Mouse (Mus musculus) kidney, postnatal 0 days (tissue): ENCODE data around the gene Gm1123. TPM values are rescaled to one million over a fixed set of nuclear protein-coding genes. Genes with fewer than 3 reads are reported as not detected.

Source experiments
- ATAC-seq: fragments of 200-750 bp; cut with Nextera tagmentation; replicated peaks from 2 replicates; pipeline ENCODE4 v1.8.0; 2017; ENCODE audit warnings: low read depth, moderate number of reproducible peaks, moderate TSS enrichment, moderate library complexity; ENCODE audit not compliant: low FRiP score
- DNase-seq: peaks from one replicate; pipeline ENCODE4 v3.0.0-alpha.2; 2016; ENCODE audit warnings: low spot score
- H3K27ac ChIP-seq: fragments of 300-500 bp; sonication (generic); 2 replicates; pipeline ENCODE4 v1.5.1; 2014; ENCODE audit warnings: mild to moderate bottlenecking
- H3K27me3 ChIP-seq: fragments of 300-500 bp; sonication (generic); 2 replicates; pipeline ENCODE4 v1.6.1; 2014; ENCODE audit warnings: low read length, mixed read lengths; ENCODE audit not compliant: insufficient read depth
- H3K36me3 ChIP-seq: fragments of 300-500 bp; sonication (generic); 2 replicates; pipeline ENCODE4 v1.6.1; 2014; ENCODE audit warnings: low read length, mixed read lengths; ENCODE audit not compliant: insufficient read depth
- H3K4me1 ChIP-seq: fragments of 300-500 bp; sonication (generic); replicated peaks from 2 replicates; pipeline ENCODE4 v1.6.1; 2014; ENCODE audit warnings: antibody characterized with exemption, low read length, mixed read lengths; ENCODE audit not compliant: insufficient read depth
- H3K4me2 ChIP-seq: fragments of 300-500 bp; sonication (generic); 2 replicates; pipeline ENCODE4 v1.6.1; 2014; ENCODE audit warnings: mild to moderate bottlenecking, low read length, moderate library complexity, mixed read lengths
- H3K4me3 ChIP-seq: fragments of 300-500 bp; sonication (generic); replicated peaks from 2 replicates; pipeline ENCODE4 v1.5.1; 2014; ENCODE audit warnings: low read depth, low read length
- H3K9ac ChIP-seq: fragments of 300-500 bp; sonication (generic); 2 replicates; pipeline ENCODE4 v1.6.1; 2014; ENCODE audit warnings: low read depth, low read length
- H3K9me3 ChIP-seq: fragments of 300-500 bp; sonication (generic); replicated peaks from 2 replicates; pipeline ENCODE4 v1.6.1; 2016; ENCODE audit warnings: low read length, inconsistent platforms, mixed read lengths
- CTCF ChIP-seq: IDR thresholded peaks from 2 replicates; pipeline ENCODE4 v1.5.1; 2016; ENCODE audit warnings: antibody characterized with exemption, low read depth, mild to moderate bottlenecking, moderate library complexity
- WGBS: fragments of 180-500 bp; shearing (Covaris S2); extraction: QIAGEN DNeasy Blood & Tissue Kit; methylation state at CpG from one replicate; pipeline ENCODE4 v1.1.7; 2014; 5-methylcytosine and 5-hydroxymethylcytosine counted together
- polyA plus RNA-seq: library from polyadenylated mRNA; unstranded; fragments of >200 nt; fragmentation: Nextera tagmentation; extraction: Ambion mirVana; gene quantifications from 2 replicates; pipeline ENCODE4 v1.2.1, GENCODE M21; 2015

Gene Gm1123
- polyA plus RNA-seq, 1 experiment from 2014 or later = 0.76 TPM

DNA sequence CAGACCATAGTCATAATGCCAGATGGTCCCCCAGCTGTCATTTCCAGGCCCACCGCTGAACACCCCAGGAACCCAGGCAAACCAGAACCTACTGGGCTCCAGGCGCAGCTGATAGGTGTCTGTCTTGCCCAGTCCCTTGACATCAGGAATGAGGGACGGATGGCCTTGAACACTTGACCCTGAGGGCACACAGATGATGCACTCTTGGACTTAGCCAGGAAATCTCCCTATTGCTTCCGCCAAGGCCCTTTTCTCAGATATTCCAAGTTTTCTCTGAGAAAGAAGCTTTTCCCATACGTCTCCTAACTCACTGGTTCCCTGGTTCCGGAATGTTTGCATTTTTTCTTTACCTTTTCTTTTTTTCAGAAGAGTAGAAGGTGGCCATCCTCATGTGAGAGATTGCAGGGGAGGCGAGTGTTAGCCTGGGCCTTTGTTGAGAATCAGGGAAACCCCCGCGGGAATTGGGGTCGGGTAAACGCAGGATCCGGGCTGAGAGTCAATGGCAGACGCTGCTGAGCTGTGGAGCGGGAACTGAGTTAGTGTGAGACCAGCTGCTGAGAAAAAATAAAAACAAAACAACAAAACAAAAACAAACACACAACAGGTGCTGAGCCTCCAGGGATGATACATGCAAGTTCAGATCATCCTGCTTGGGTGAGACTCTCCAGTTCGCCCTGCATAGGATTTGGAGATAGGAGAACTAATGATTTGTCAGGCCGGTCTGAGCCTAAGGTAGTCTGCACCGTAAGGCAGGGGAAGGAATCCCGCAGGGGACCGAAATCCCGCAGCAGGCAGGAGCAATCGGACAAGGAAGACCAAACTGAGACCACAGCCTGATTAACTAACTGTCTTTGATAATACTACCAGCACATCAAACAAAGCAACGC, 73.7 kb downstream of the Gm1123 start:
- H3K4me1 ChIP-seq = peaks cover under 1% of the 10 kb centered on the region; the same call in 1 of the 2 replicates
- ATAC-seq (no peak), DNase-seq (no peak)
- 7% methylated on average over 22 of the region's 22 CpGs for WGBS
- H3K4me3 ChIP-seq = no peak overlapping the region
- no peaks in the 10 kb centered on the region for H3K9me3 ChIP-seq
- no peak overlapping the region for H3K27ac ChIP-seq
- TF ChIP-seq CTCF = no peak
- H3K4me2 ChIP-seq = no peak overlapping the region
- no peak overlapping the region for H3K9ac ChIP-seq
- H3K27me3 ChIP-seq = peaks cover 86% of the 10 kb centered on the region
- H3K36me3 ChIP-seq = no peaks in the 10 kb centered on the region

- no peak overlapping the region for H3K4me3 ChIP-seq
- H3K4me1 ChIP-seq = peaks cover 15% of the 10 kb centered on the region; the same call in 1 of the 2 replicates
- H3K27me3 ChIP-seq = peaks cover 91% of the 10 kb centered on the region
- H3K4me2 ChIP-seq = no peak overlapping the region
- 18% methylated on average over 5 of the region's 5 CpGs for WGBS
- H3K9me3 ChIP-seq = no peaks in the 10 kb centered on the region
- no peak overlapping the region for H3K27ac ChIP-seq
- H3K9ac ChIP-seq = no peak overlapping the region
- TF ChIP-seq CTCF = peak; percentile 39; the same call in 1 of the 2 replicates
- DNase-seq (no peak), ATAC-seq (no peak)
- no peaks in the 10 kb centered on the region for H3K36me3 ChIP-seq
Measured at GRCm38 (mm10) chr9:98960348-98960747, 75.2 kb downstream of the Gm1123 start.

DNA sequence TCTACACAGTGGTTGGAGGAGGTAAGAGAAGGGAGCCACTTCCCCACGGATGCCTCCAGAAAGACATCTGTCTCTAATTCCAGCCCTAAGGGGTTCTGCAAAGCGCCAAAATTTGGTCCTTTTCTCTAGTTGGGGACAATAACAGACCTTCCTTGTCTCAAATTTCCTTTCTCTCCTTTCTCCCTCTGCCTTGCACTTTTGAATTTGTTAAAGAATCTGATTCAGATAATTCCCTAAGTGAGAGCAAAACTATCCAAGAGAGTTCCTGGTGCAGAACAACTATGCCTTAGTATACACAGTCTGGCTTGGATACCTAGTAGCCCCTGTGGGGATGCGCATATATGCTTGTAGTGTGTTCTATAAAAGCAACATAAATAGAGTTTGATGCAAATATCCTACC, 75.7 kb downstream of the Gm1123 start:
- no peak overlapping the region for H3K4me3 ChIP-seq
- H3K27ac ChIP-seq = no peak overlapping the region
- no peak overlapping the region for H3K9ac ChIP-seq
- peaks cover 93% of the 10 kb centered on the region for H3K27me3 ChIP-seq
- ATAC-seq (no peak), DNase-seq (no peak)
- WGBS = 28% methylated on average over 3 of the region's 3 CpGs
- TF ChIP-seq CTCF = no peak
- H3K4me2 ChIP-seq = no peak overlapping the region
- no peaks in the 10 kb centered on the region for H3K9me3 ChIP-seq
- peaks cover 20% of the 10 kb centered on the region; the same call in 1 of the 2 replicates for H3K4me1 ChIP-seq
- no peaks in the 10 kb centered on the region for H3K36me3 ChIP-seq

DNA sequence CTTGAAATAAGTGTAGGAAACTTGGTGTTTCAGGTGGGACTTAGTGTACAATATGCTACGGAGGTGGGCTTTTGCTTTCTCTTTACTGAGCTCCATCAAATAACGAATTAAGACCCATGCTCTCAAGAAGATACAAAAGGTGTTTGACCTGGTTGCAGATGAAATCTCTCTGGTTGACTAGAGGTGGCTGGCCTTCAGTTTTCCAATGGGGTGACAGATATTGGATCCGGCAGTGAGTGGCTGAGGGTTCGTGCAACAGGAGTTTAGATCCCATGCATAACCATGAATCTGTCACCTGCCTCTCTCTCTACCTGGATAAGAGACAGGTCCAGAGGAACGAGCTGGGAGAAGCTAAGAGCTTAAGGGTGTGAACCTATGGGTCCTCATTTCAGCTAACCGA, 76.9 kb downstream of the Gm1123 start:
- no peak for DNase-seq
- WGBS = 1% methylated on average over 6 of the region's 6 CpGs

DNA sequence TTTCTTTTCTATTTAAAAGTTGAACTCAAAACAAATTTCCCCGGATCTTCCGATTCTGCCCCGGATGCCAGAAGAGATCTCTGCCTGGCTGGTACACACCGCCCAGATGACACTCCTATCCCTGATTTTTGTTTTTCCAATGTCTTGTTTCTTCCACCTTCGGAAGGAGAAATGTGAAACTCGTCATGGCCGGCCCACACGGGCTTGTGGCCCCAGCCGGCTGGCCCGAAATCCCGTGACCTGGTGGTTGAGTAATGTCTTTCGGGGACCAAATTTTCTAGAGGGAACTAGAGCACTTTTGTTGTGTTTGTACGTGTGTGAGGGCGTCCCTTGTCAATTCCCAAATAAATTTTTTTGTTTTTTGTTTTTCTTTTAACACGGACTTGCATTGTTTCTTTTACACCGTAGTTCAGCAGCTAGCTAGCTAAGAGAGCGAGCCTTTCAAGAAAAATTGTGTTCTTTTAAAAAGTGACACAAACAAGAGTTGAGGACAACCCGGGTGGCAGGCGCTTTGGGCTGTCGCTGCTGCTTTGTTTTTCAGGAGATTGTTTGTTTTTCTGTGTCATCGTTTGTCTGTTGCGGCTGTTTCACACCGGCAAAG, 77.7 kb downstream of the Gm1123 start:
- 3% methylated on average over 23 of the region's 23 CpGs for WGBS
- H3K4me3 ChIP-seq = no peak overlapping the region
- H3K27ac ChIP-seq = no peak overlapping the region
- H3K27me3 ChIP-seq = peaks cover 95% of the 10 kb centered on the region
- DNase-seq (no peak), ATAC-seq (no peak)
- no peak overlapping the region for H3K4me2 ChIP-seq
- no peak overlapping the region for H3K9ac ChIP-seq
- H3K4me1 ChIP-seq = peaks cover 22% of the 10 kb centered on the region; the same call in 1 of the 2 replicates
- H3K9me3 ChIP-seq = no peaks in the 10 kb centered on the region
- H3K36me3 ChIP-seq = no peaks in the 10 kb centered on the region
- TF ChIP-seq CTCF = no peak

More for the DNA sequence above, 76.9 kb downstream of the Gm1123 start:
- no peaks in the 10 kb centered on the region for H3K36me3 ChIP-seq
- ATAC-seq = no peak
- H3K27ac ChIP-seq = no peak overlapping the region
- no peak for TF ChIP-seq CTCF
- no peak overlapping the region for H3K4me2 ChIP-seq
- peaks cover 22% of the 10 kb centered on the region; the same call in 1 of the 2 replicates for H3K4me1 ChIP-seq
- no peak overlapping the region for H3K9ac ChIP-seq
- H3K9me3 ChIP-seq = no peaks in the 10 kb centered on the region
- H3K27me3 ChIP-seq = peaks cover 95% of the 10 kb centered on the region
- H3K4me3 ChIP-seq = no peak overlapping the region

Other genes with a start within 250 kb of the Gm1123 start
- not detected in 2 replicates for gene Prr23a1, start 193.2 kb downstream of the Gm1123 start, polyA plus RNA-seq
- gene Prr23a2, start 179.2 kb downstream of the Gm1123 start, polyA plus RNA-seq = not detected in 2 replicates
- gene Prr23a3, start 170.9 kb downstream of the Gm1123 start, polyA plus RNA-seq = not detected in 2 replicates
- not detected in 2 replicates for gene 7420426K07Rik, start 132.6 kb downstream of the Gm1123 start, polyA plus RNA-seq
- gene Foxl2, start 80.4 kb downstream of the Gm1123 start, polyA plus RNA-seq = not detected in 2 replicates
- gene Faim, start 49.3 kb downstream of the Gm1123 start, polyA plus RNA-seq = 59.1 and 61.3 TPM in 2 replicates
- 1.3 and 1.9 TPM in 2 replicates for gene Pik3cb, start 104.9 kb upstream of the Gm1123 start, polyA plus RNA-seq
- gene Faiml, start 201.5 kb upstream of the Gm1123 start, polyA plus RNA-seq = not detected in 2 replicates
- 21.9 and 22.1 TPM in 2 replicates for gene Cep70, start 207.7 kb upstream of the Gm1123 start, polyA plus RNA-seq